Mouse (Mus musculus) CH12.LX (cell line): ENCODE measurements around the gene Pam. TPM values are rescaled to one million over a fixed set of nuclear protein-coding genes. Genes with fewer than 3 reads are reported as not detected.

ENCODE experiments used
- DNase-seq: peaks from one replicate; pipeline ENCODE4 v3.0.0-alpha.2; 2013; ENCODE audit errors: extremely low read depth
- H3K27ac ChIP-seq: 2 replicates; pipeline ENCODE4 v1.5.1; 2012; ENCODE audit warnings: low read depth, mild to moderate bottlenecking, control low read depth, moderate library complexity; ENCODE audit not compliant: insufficient read depth
- H3K27me3 ChIP-seq: replicated peaks from 2 replicates; pipeline ENCODE3; 2012; ENCODE audit warnings: inconsistent platforms
- H3K36me3 ChIP-seq, 2 experiments: replicated peaks in 1 of 2; 2 replicates each; pipeline versions ENCODE3 to v1.6.1; 2012; ENCODE audit warnings: inconsistent platforms in 1 of 2, low read length in 1 of 2, mild to moderate bottlenecking in 1 of 2, mixed read lengths in 1 of 2, moderate library complexity in 1 of 2; ENCODE audit not compliant: control insufficient read depth in 1 of 2, insufficient read depth in 1 of 2
- H3K4me1 ChIP-seq, 2 experiments: 2 replicates each; pipeline ENCODE4 v1.6.1; 2012; ENCODE audit warnings: inconsistent platforms in 1 of 2, moderate library complexity in 1 of 2; ENCODE audit not compliant: insufficient read depth in 2 of 2, control insufficient read depth in 1 of 2
- H3K4me2 ChIP-seq: 2 replicates; pipeline ENCODE4 v1.6.1; 2012; ENCODE audit warnings: low read depth, mild to moderate bottlenecking, control low read depth; ENCODE audit not compliant: poor library complexity, insufficient read depth, severe bottlenecking
- H3K4me3 ChIP-seq, 3 experiments: fragments of 150-350 bp in 1 of 3; sonication (generic) in 1 of 3; replicated peaks in 1 of 3; 2 replicates each; pipeline versions ENCODE3 to v1.5.1; 2011 to 2012; ENCODE audit warnings: low read depth in 2 of 3, low read length in 2 of 3, mild to moderate bottlenecking in 2 of 3, moderate library complexity in 2 of 3, control low read depth in 1 of 3, improper control_type of control experiment in 1 of 3, inconsistent platforms in 1 of 3, mixed read lengths in 1 of 3; ENCODE audit not compliant: poor library complexity in 1 of 3
- H3K79me2 ChIP-seq: replicated peaks from 2 replicates; pipeline ENCODE4 v1.6.1; 2012; ENCODE audit warnings: mild to moderate bottlenecking, moderate library complexity; ENCODE audit not compliant: control insufficient read depth, poor library complexity, insufficient read depth, severe bottlenecking; ENCODE audit errors: extremely low read depth
- H3K9ac ChIP-seq: 2 replicates; pipeline ENCODE4 v1.6.1; 2012; ENCODE audit warnings: low read depth, mild to moderate bottlenecking, control low read depth, moderate library complexity; ENCODE audit not compliant: insufficient read depth
- H3K9me3 ChIP-seq: replicated peaks from 2 replicates; pipeline ENCODE3; 2012; ENCODE audit warnings: low read length, inconsistent platforms, mixed read lengths
- CHD1 ChIP-seq: IDR thresholded peaks from 2 replicates; pipeline ENCODE4 v1.6.1; 2012; ENCODE audit warnings: low read depth, low read length, improper control_type of control experiment, inconsistent platforms
- CTCF ChIP-seq, 2 experiments: IDR thresholded peaks in 1 of 2; conservative IDR thresholded peaks in 1 of 2; 2 replicates each; pipeline ENCODE4 v1.5.1; 2011 to 2012; ENCODE audit warnings: low read depth in 2 of 2, low read length in 2 of 2, improper control_type of control experiment in 1 of 2, inconsistent platforms in 1 of 2, mild to moderate bottlenecking in 1 of 2, moderate library complexity in 1 of 2
- E2F4 ChIP-seq: IDR thresholded peaks from 2 replicates; pipeline ENCODE4 v1.6.1; 2011; ENCODE audit warnings: low read depth, low read length, improper control_type of control experiment; ENCODE audit not compliant: insufficient replicate concordance
- GABPA ChIP-seq: IDR thresholded peaks from 2 replicates; pipeline ENCODE4 v1.6.1; 2012; ENCODE audit warnings: low read depth, low read length, improper control_type of control experiment, inconsistent platforms; ENCODE audit not compliant: insufficient replicate concordance
- HCFC1 ChIP-seq: IDR thresholded peaks from 2 replicates; pipeline ENCODE4 v1.6.1; 2012; ENCODE audit warnings: low read depth, mild to moderate bottlenecking, inconsistent platforms, low read length, improper control_type of control experiment
- IRF4 ChIP-seq: IDR thresholded peaks from 2 replicates; pipeline ENCODE4 v1.6.1; 2014; ENCODE audit warnings: low read depth, mild to moderate bottlenecking, inconsistent platforms, low read length, improper control_type of control experiment
- JUND ChIP-seq: conservative IDR thresholded peaks from 2 replicates; pipeline ENCODE4 v1.6.1; 2011; ENCODE audit warnings: low read depth, low read length, improper control_type of control experiment
- KAT2A ChIP-seq: IDR thresholded peaks from 2 replicates; pipeline ENCODE4 v1.6.1; 2012; ENCODE audit warnings: low read length, improper control_type of control experiment, inconsistent platforms; ENCODE audit not compliant: insufficient replicate concordance
- MAFK ChIP-seq: IDR thresholded peaks from 2 replicates; pipeline ENCODE4 v1.6.1; 2011; ENCODE audit warnings: low read length, improper control_type of control experiment; ENCODE audit not compliant: insufficient replicate concordance
- MAX ChIP-seq: IDR thresholded peaks from 2 replicates; pipeline ENCODE4 v1.6.1; 2011; ENCODE audit warnings: low read length, improper control_type of control experiment
- MXI1 ChIP-seq: IDR thresholded peaks from 2 replicates; pipeline ENCODE4 v1.6.1; 2011; ENCODE audit warnings: mild to moderate bottlenecking, low read depth, low read length, improper control_type of control experiment
- NELFE ChIP-seq: IDR thresholded peaks from 2 replicates; pipeline ENCODE4 v1.6.1; 2011; ENCODE audit warnings: low read depth, low read length, improper control_type of control experiment
- PAX5 ChIP-seq: IDR thresholded peaks from 2 replicates; pipeline ENCODE4 v1.6.1; 2012; ENCODE audit warnings: low read length, inconsistent platforms, mixed read lengths
- POLR2AphosphoS2 ChIP-seq: IDR thresholded peaks from 2 replicates; pipeline ENCODE4 v1.6.1; 2011; ENCODE audit warnings: low read depth, low read length, improper control_type of control experiment
- RAD21 ChIP-seq: IDR thresholded peaks from 2 replicates; pipeline ENCODE4 v1.6.1; 2011; ENCODE audit warnings: low read depth, mild to moderate bottlenecking, low read length, improper control_type of control experiment, moderate library complexity
- RCOR1 ChIP-seq: conservative IDR thresholded peaks from 2 replicates; pipeline ENCODE4 v1.6.1; 2012; ENCODE audit warnings: low read depth, mild to moderate bottlenecking, inconsistent platforms, low read length, improper control_type of control experiment
- TCF12 ChIP-seq: IDR thresholded peaks from 2 replicates; pipeline ENCODE4 v1.6.1; 2014; ENCODE audit warnings: low read depth, mild to moderate bottlenecking, inconsistent platforms, low read length, improper control_type of control experiment
- UBTF ChIP-seq: IDR thresholded peaks from 2 replicates; pipeline ENCODE4 v1.6.1; 2012; ENCODE audit warnings: low read depth, mild to moderate bottlenecking, inconsistent platforms, low read length, improper control_type of control experiment, moderate library complexity
- USF1 ChIP-seq: IDR thresholded peaks from 2 replicates; pipeline ENCODE4 v1.6.1; 2014; ENCODE audit warnings: low read depth, mild to moderate bottlenecking, inconsistent platforms, low read length, improper control_type of control experiment
- USF2 ChIP-seq: conservative IDR thresholded peaks from 2 replicates; pipeline ENCODE4 v1.6.1; 2011; ENCODE audit warnings: low read depth, low read length, improper control_type of control experiment
- dilution Hi-C: fragments of 300-500 bp; cut with MboI; formaldehyde crosslinking; loops from 2 replicates; pipeline ENCODE4 v1.14.3; 2020; ENCODE audit warnings: low sequenced_read_pairs; ENCODE audit not compliant: extremely low pct_unique_long_range_greater_than_20kb, extremely low pct_ligation_motif_present
- in situ Hi-C: fragments of 300-500 bp; cut with MboI; formaldehyde crosslinking; loops from 3 replicates; pipeline ENCODE4 v1.14.3; 2019; ENCODE audit warnings: low sequenced_read_pairs, low pct_ligation_motif_present, low pct_unique_long_range_greater_than_20kb, mixed read lengths
- polyA plus RNA-seq: library from polyadenylated mRNA; unstranded; fragments of >175 nt; gene quantifications from 2 replicates; pipeline ENCODE4 v1.2.1, GENCODE M21; 2012; ENCODE audit warnings: low read depth; ENCODE audit not compliant: insufficient read length
- total RNA-seq, 2 experiments: library from RNA; depleted of rRNA; stranded (reverse); fragments of 300-350 nt in 1 of 2; fragments of >200 nt in 1 of 2; gene quantifications; 2 replicates each; pipeline ENCODE4 v1.2.3; 2012 to 2014

The Pam gene
- total and polyA plus RNA-seq, 3 experiments, result 0.24 TPM; not detected in 2

DNA sequence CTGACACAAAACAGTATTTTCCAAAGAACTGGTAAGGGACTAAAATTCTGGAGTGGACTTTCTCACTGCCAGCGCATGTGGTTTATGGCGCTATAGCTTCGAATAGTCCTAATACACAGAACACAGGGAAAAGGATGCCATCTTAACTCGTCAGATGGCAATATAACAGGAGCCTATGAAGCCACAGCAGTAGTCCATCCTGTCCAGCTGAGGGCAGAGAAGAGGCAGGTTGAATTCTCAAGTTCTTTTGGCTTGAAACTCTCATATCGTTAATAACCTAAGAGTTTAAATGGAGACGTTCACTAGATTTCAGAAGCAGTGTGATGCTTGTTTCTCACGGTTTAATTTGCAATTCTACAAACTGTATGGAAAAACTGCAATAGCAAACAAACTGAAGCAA, 211.9 kb downstream of the Pam start:
- Histone ChIP-seq H3K4me2 (no peak overlapping the region), H3K9ac (no peak overlapping the region)
- TF ChIP-seq POLR2AphosphoS2, result no peak
- no peak for TF ChIP-seq RAD21
- no peak for TF ChIP-seq GABPA
- TF ChIP-seq USF1, result no peak
- TF ChIP-seq, all 38 proteins: peak for 0
- Histone ChIP-seq H3K4me3 (no peak overlapping the region), H3K9me3 (peaks cover 3% of the 10 kb centered on the region), H3K27me3 (no peaks in the 10 kb centered on the region), H3K79me2 (no peaks in the 10 kb centered on the region), H3K4me1 (no peaks in the 10 kb centered on the region), H3K36me3 (no peaks in the 10 kb centered on the region), H3K27ac (no peak overlapping the region)
- dilution Hi-C loops, result no loop called here
- in situ Hi-C loops, result no loop called here
- DNase-seq, result no peak

DNA sequence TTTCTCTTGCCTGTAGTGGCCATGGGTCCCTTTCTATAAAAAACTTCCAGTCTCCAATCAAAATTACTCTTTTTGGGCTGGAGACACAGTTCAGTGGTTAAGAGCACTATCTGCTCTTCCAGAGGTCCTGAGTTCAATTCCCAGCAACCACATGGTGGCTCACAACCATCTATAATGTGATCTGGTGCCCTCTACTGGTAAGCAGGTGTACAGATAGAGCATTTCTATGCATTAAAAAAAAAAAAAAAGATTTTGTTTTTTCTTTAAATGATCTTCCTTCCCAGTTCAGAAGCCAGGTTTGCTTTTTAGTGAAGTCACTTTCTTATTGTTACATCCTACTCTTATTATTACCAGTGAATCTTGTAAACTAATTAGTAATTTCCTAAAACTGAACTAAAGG, 218.4 kb downstream of the Pam start:
- no peak for DNase-seq
- H3K36me3 ChIP-seq, result no peaks in the 10 kb centered on the region
- H3K27ac ChIP-seq, result no peak overlapping the region
- no peak for TF ChIP-seq MAX
- TF ChIP-seq UBTF, result no peak
- TF ChIP-seq CHD1, result no peak
- TF ChIP-seq MXI1, result no peak
- no peak for TF ChIP-seq TCF12
- TF ChIP-seq KAT2A, result no peak
- TF ChIP-seq IRF4, result no peak
- TF ChIP-seq JUND, result no peak
- no peak for TF ChIP-seq NELFE
- no peak for TF ChIP-seq E2F4
- TF ChIP-seq RCOR1, result no peak
- TF ChIP-seq CTCF (conservative IDR thresholded peaks at IDR 0.05 in 1 of 2, IDR thresholded peaks at IDR 0.05 in 1 of 2; ENCODE audit: low read depth in 2 of 2, low read length in 2 of 2), result no peak; a peak in 1 of 4 replicates
- TF ChIP-seq RAD21, result no peak
- no peak for TF ChIP-seq MAFK
- no peak for TF ChIP-seq PAX5
- TF ChIP-seq USF2, result no peak
- no peak for TF ChIP-seq HCFC1
- no peaks in the 10 kb centered on the region for H3K4me1 ChIP-seq
- H3K4me3 ChIP-seq, result no peak overlapping the region
- no peak overlapping the region for H3K4me2 ChIP-seq
- no peaks in the 10 kb centered on the region for H3K79me2 ChIP-seq
- H3K9ac ChIP-seq, result no peak overlapping the region
- H3K27me3 ChIP-seq, result no peaks in the 10 kb centered on the region
- in situ Hi-C loops, result no loop called here
- peaks cover 5% of the 10 kb centered on the region for H3K9me3 ChIP-seq
- dilution Hi-C loops, result no loop called here
